ENCODE assay signal across 20 mouse cellular contexts in genomic region chr5:148796072-148796471, GRCm38 (mm10).
A peak's percentile ranks its signal among the peaks of the same experiment; 100 is the strongest.
DNase-seq lines count a peak whose midpoint lies in the region; ATAC-seq and TF ChIP-seq lines count a peak whose summit lies in the region.
"Had no signal": no experiment of that assay in that cellular context is flagged by ENCODE, and none has a peak within 500 bp of the region (broad histone marks: within the 10 kb centered on the region; RNA-seq: fewer than 3 reads in every experiment).

No protein-coding gene starts in this region.

- no peaks in the 10 kb centered on the region for H3K27me3 ChIP-seq in kidney, postnatal 0 days (ENCODE audit: insufficient read depth, low read length)
- no peaks in the 10 kb centered on the region for H3K27me3 ChIP-seq in CH12.LX (replicated peaks)
- no peaks in the 10 kb centered on the region for H3K27me3 ChIP-seq in stomach, embryonic 14.5 days (ENCODE audit: control insufficient read depth, insufficient read depth, low read length)
- H3K27me3 ChIP-seq: limb, embryonic 15.5 days; neural tube, embryonic 15.5 days had no signal

- no peak for TF ChIP-seq RAD21 in CH12.LX (IDR thresholded peaks at IDR 0.05; ENCODE audit: low read depth, low read length)

- H3K4me1 ChIP-seq in kidney, postnatal 0 days (replicated peaks; ENCODE audit: insufficient read depth, low read length): 0 out of 2 replicates have a peak, but pooled peaks cover 8% of the 10 kb centered on the region
- peaks cover 8 to 45% of the 10 kb centered on the region in 2 experiments for H3K4me1 ChIP-seq in CH12.LX (ENCODE audit: control insufficient read depth in 1 of 2, insufficient read depth in 2 of 2)
- peaks cover 19% of the 10 kb centered on the region; the same call in 1 of the 2 replicates for H3K4me1 ChIP-seq in stomach, embryonic 14.5 days (ENCODE audit: control insufficient read depth, insufficient read depth, low read length)

- ATAC-seq in kidney, postnatal 0 days (replicated peaks; ENCODE audit: low FRiP score, low read depth): no peak
- ATAC-seq in stomach, embryonic 14.5 days (ENCODE audit: insufficient number of reproducible peaks, insufficient read depth, low FRiP score, low read depth): no peak
- ATAC-seq: midbrain, embryonic 16.5 days had no signal

- DNase-seq in kidney, postnatal 0 days (ENCODE audit: low spot score): peak; percentile 68
- no peak for DNase-seq in kidney, postnatal 14 days
- DNase-seq in CH12.LX (ENCODE audit: extremely low read depth) (no peak), adipocyte (ENCODE audit: low spot score) (no peak)
- peak; percentile 73 for DNase-seq in lung, postnatal 10 days
- DNase-seq in adrenal gland, postnatal 36 days: no peak
- DNase-seq: adrenal gland, postnatal 14 days; cerebellum, adult 8-10 months; gastrocnemius, postnatal 36 days; heart, postnatal 36 days; kidney, adult 18-20 months; kidney, postnatal 25 days; thymus, postnatal 25 days had no signal

- H3K27ac ChIP-seq in kidney, postnatal 0 days: no peak overlapping the region
- H3K27ac ChIP-seq in CH12.LX (ENCODE audit: insufficient read depth, low read depth): no peak overlapping the region
- H3K27ac ChIP-seq in stomach, embryonic 14.5 days (ENCODE audit: low read length): peak overlapping the region; percentile 11; the same call in 1 of the 2 replicates
- H3K27ac ChIP-seq: hindbrain, embryonic 13.5 days; limb, embryonic 15.5 days; liver, embryonic 15.5 days; midbrain, embryonic 10.5 days; neural tube, embryonic 15.5 days had no signal

- H3K4me3 ChIP-seq in kidney, postnatal 0 days (replicated peaks; ENCODE audit: low read depth, low read length): no peak overlapping the region
- H3K4me3 ChIP-seq in CH12.LX (replicated peaks in 1 of 3; ENCODE audit: low read depth in 2 of 3, low read length in 2 of 3, poor library complexity in 1 of 3): no peak overlapping the region
- H3K4me3 ChIP-seq in stomach, embryonic 14.5 days (ENCODE audit: low read depth, low read length): no peak overlapping the region
- H3K4me3 ChIP-seq: hindbrain, embryonic 13.5 days; limb, embryonic 15.5 days; liver, embryonic 15.5 days; midbrain, embryonic 10.5 days; neural tube, embryonic 15.5 days had no signal

- no peak for TF ChIP-seq POLR2A in CH12.LX (IDR thresholded peaks at IDR 0.05; ENCODE audit: low read depth, low read length)

- dilution Hi-C loops in CH12.LX (cut with MboI; ENCODE audit: extremely low pct_ligation_motif_present, extremely low pct_unique_long_range_greater_than_20kb, low sequenced_read_pairs): no loop called here

- no peaks in the 10 kb centered on the region for H3K79me2 ChIP-seq in CH12.LX (replicated peaks; ENCODE audit: control insufficient read depth, extremely low read depth, insufficient read depth, poor library complexity, severe bottlenecking)

- H3K4me2 ChIP-seq in kidney, postnatal 0 days (ENCODE audit: low read length): no peak overlapping the region
- H3K4me2 ChIP-seq in CH12.LX (ENCODE audit: insufficient read depth, low read depth, poor library complexity, severe bottlenecking): no peak overlapping the region
- no peak overlapping the region for H3K4me2 ChIP-seq in stomach, embryonic 14.5 days (replicated peaks; ENCODE audit: low read depth, low read length)
- H3K4me2 ChIP-seq: hindbrain, embryonic 13.5 days; limb, embryonic 15.5 days; liver, embryonic 15.5 days; neural tube, embryonic 15.5 days had no signal

- no peak for TF ChIP-seq EP300 in CH12.LX (IDR thresholded peaks at IDR 0.05; ENCODE audit: low read length)

- in situ Hi-C loops in CH12.LX (cut with MboI; ENCODE audit: low pct_ligation_motif_present, low pct_unique_long_range_greater_than_20kb, low sequenced_read_pairs): loop anchor here (25.0 kb wide), 1 partner anchor 459 kb away; no protein-coding TSS in a partner anchor

- WGBS in kidney, postnatal 0 days: 22% methylated on average over 4 of the region's 4 CpGs
- 4% methylated on average over 4 of the region's 4 CpGs for WGBS in stomach, embryonic 14.5 days

- H3K9me3 ChIP-seq in kidney, postnatal 0 days (replicated peaks; ENCODE audit: low read length): no peaks in the 10 kb centered on the region
- no peaks in the 10 kb centered on the region for H3K9me3 ChIP-seq in CH12.LX (replicated peaks; ENCODE audit: low read length)
- H3K9me3 ChIP-seq in stomach, embryonic 14.5 days (ENCODE audit: control insufficient read depth, low read depth, low read length): no peaks in the 10 kb centered on the region
- H3K9me3 ChIP-seq: hindbrain, embryonic 13.5 days; limb, embryonic 15.5 days; liver, embryonic 15.5 days; midbrain, embryonic 10.5 days; neural tube, embryonic 15.5 days had no signal

- TF ChIP-seq CTCF in kidney, postnatal 0 days (IDR thresholded peaks at IDR 0.05; ENCODE audit: low read depth): no peak
- no peak for TF ChIP-seq CTCF in CH12.LX (conservative IDR thresholded peaks at IDR 0.05 in 1 of 2, IDR thresholded peaks at IDR 0.05 in 1 of 2; ENCODE audit: low read depth in 2 of 2, low read length in 2 of 2)

- no peak overlapping the region for H3K9ac ChIP-seq in kidney, postnatal 0 days (ENCODE audit: low read depth, low read length)
- no peak overlapping the region for H3K9ac ChIP-seq in CH12.LX (ENCODE audit: insufficient read depth, low read depth)
- no peak overlapping the region for H3K9ac ChIP-seq in stomach, embryonic 14.5 days (replicated peaks; ENCODE audit: low read depth, low read length)
- H3K9ac ChIP-seq: hindbrain, embryonic 13.5 days; limb, embryonic 15.5 days; liver, embryonic 15.5 days; neural tube, embryonic 15.5 days had no signal

- no peaks in the 10 kb centered on the region for H3K36me3 ChIP-seq in kidney, postnatal 0 days (ENCODE audit: insufficient read depth, low read length)
- no peaks in the 10 kb centered on the region for H3K36me3 ChIP-seq in CH12.LX (replicated peaks in 1 of 2; ENCODE audit: control insufficient read depth in 1 of 2, insufficient read depth in 1 of 2, low read length in 1 of 2)
- H3K36me3 ChIP-seq in stomach, embryonic 14.5 days (ENCODE audit: control insufficient read depth, insufficient read depth, low read length): no peaks in the 10 kb centered on the region
- H3K36me3 ChIP-seq: hindbrain, embryonic 13.5 days; limb, embryonic 15.5 days; liver, embryonic 15.5 days; midbrain, embryonic 10.5 days; neural tube, embryonic 15.5 days had no signal

TF ChIP-seq in CH12.LX, 34 proteins besides CTCF, POLR2A, EP300 and RAD21:
- TF ChIP-seq ZNF384 (IDR thresholded peaks at IDR 0.05; ENCODE audit: low read depth, low read length) (peak; percentile 47), MAZ (IDR thresholded peaks at IDR 0.05; ENCODE audit: low read depth, low read length) (no peak), TCF12 (IDR thresholded peaks at IDR 0.05; ENCODE audit: low read depth, low read length) (0 out of 2 replicates have a peak, but pooled peaks have one; percentile 30)

Comparison
In these comparisons a context has a peak if more than half of its experiments do, and no peak if none do; other contexts are left out.
1. DNase-seq: peak in kidney, postnatal 0 days (single experiment) and lung, postnatal 10 days (single experiment); none in kidney, postnatal 14 days (single experiment), CH12.LX (single experiment), adipocyte (single experiment) and adrenal gland, postnatal 36 days (0 of 2).